Mouse (Mus musculus): ENCODE measurements around the gene 4931422A03Rik. TPM values are rescaled to one million over a fixed set of nuclear protein-coding genes. Genes with fewer than 3 reads are reported as not detected.
"Not testable (repeated sequence)": the region's sequence is repeated elsewhere in the genome, so short reads cannot be mapped to it uniquely, and the experiment has no call there.

Gene 4931422A03Rik
- polyA plus RNA-seq, 1 experiment = not detected

DNA sequence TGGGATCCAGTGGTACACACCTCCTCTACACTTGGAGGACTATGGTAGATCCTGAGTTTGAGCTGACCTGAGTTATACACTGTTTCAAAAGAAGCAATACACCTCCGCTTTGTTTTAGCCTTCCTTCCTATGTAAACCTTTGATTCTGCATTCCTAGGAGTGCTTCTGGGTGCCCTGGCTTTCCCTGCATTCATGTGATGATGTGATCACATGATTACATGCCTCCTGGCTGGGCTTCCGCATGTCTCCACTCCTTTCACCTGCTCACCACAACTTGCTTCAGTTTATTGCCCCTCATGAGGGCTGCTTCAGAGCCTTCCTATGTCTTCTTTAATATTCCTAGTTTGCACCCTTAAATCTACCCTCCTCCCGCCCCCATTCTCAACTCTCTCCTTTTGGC, 3.9 kb upstream of the 4931422A03Rik start:
- WGBS = 92% methylated on average over 3 of the region's 3 CpGs
- Histone ChIP-seq H3K4me3 (ENCODE audit: insufficient read depth, low read depth, low read length) (no peak overlapping the region), H3K4me1 (ENCODE audit: control insufficient read depth, insufficient read depth, low read length) (peaks cover 1% of the 10 kb centered on the region), H3K27ac (ENCODE audit: insufficient read depth, low read depth, low read length) (no peak overlapping the region)
- TF ChIP-seq CTCF (IDR thresholded peaks at IDR 0.05; ENCODE audit: insufficient read depth, low read depth, low read length) = no peak
- no peak for TF ChIP-seq POLR2A (IDR thresholded peaks at IDR 0.05; ENCODE audit: insufficient read depth, low read depth, low read length)

DNA sequence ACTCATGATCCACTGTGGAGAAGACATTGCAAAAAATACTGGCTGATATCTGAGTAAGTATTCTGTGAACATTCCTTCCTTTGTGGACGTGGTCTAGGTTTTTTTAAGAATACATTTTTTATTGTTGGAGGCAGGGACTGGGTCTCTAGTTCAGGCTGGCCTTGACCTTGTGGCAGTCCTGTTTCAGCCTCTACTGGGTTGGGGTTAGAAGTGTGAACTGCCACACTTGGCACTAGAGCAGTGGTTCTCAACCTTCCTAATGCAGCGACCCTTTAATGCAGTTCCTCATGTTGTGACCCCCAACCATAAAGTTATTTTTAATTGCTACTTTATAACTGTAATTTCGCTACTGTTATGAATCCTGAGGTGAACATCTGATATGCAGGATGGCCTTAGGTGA, 2.2 kb upstream of the 4931422A03Rik start:
- no peak overlapping the region for H3K27ac ChIP-seq (ENCODE audit: insufficient read depth, low read depth, low read length)
- no peaks in the 10 kb centered on the region; the same call in 1 of the 2 replicates for H3K4me1 ChIP-seq (ENCODE audit: control insufficient read depth, insufficient read depth, low read length)
- 83% methylated on average over 3 of the region's 3 CpGs for WGBS
- no peak overlapping the region for H3K4me3 ChIP-seq (ENCODE audit: insufficient read depth, low read depth, low read length)
- no peak for TF ChIP-seq CTCF (IDR thresholded peaks at IDR 0.05; ENCODE audit: insufficient read depth, low read depth, low read length)
- no peak for TF ChIP-seq POLR2A (IDR thresholded peaks at IDR 0.05; ENCODE audit: insufficient read depth, low read depth, low read length)

DNA sequence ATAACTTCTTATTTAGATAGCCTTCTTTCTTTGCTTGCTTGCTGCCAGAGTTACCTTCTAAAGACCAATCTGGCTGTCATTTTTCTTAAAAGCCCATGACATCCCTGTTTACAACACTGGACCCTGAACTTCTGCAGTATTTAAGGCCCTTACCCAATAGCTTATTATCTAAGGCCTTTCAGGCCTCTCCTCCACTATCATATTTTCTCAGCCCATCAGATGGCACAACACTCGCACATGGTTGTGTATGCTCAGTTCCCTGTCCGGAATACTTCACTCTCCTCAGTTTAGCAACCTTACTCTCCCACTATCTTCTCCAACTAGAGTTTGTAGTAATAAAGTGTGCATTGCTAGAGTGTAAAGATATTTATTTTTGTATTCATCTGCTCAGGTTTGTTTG, 913 bp upstream of the 4931422A03Rik start:
- 77% methylated on average over 2 of the region's 2 CpGs for WGBS
- TF ChIP-seq POLR2A (IDR thresholded peaks at IDR 0.05; ENCODE audit: insufficient read depth, low read depth, low read length) (no peak), CTCF (IDR thresholded peaks at IDR 0.05; ENCODE audit: insufficient read depth, low read depth, low read length) (no peak)
- Histone ChIP-seq H3K4me1 (ENCODE audit: control insufficient read depth, insufficient read depth, low read length) (no peaks in the 10 kb centered on the region; the same call in 1 of the 2 replicates), H3K4me3 (ENCODE audit: insufficient read depth, low read depth, low read length) (no peak overlapping the region), H3K27ac (ENCODE audit: insufficient read depth, low read depth, low read length) (no peak overlapping the region)

GRCm38 (mm10) chr2:104027458-104028138, 563 bp downstream of the 4931422A03Rik start, which contains the start of gene Fbxo3:
Gene Fbxo3 (plus strand): TSS chr2:104027721.
- peak within 1 kb of the TSS; percentile 40 for H3K27ac ChIP-seq (ENCODE audit: insufficient read depth, low read depth, low read length)
- under 1% methylated on average over 43 of the region's 44 CpGs for WGBS
- TF ChIP-seq CTCF (IDR thresholded peaks at IDR 0.05; ENCODE audit: insufficient read depth, low read depth, low read length) (no peak), POLR2A (IDR thresholded peaks at IDR 0.05; ENCODE audit: insufficient read depth, low read depth, low read length) (0 out of 2 replicates have a peak, but pooled peaks have one; percentile 36)
- H3K4me1 ChIP-seq (ENCODE audit: control insufficient read depth, insufficient read depth, low read length) = no peaks in the 10 kb centered on the region; the same call in 1 of the 2 replicates
- H3K4me3 ChIP-seq (ENCODE audit: insufficient read depth, low read depth, low read length) = peak within 1 kb of the TSS; percentile 93

DNA sequence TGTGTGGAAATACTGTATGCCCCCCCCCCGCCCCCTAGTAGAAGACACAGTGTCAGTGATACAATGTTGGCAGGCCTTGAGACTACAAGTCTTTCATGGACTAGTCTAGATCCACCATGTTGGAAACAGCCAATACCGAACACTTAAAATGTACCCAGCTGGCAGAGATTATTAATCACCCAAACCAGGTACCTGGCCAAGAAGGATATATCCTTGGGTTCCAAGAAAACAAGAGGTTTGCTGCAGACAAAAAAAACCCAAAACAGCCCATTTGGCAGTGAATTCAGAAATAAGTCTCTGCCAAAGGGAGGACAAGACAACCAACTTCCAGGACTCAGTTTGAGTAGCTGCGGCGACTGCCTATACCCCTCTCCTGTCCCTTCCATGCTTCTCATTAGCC, 3.5 kb downstream of the 4931422A03Rik start:
- no peak overlapping the region for H3K4me3 ChIP-seq (ENCODE audit: insufficient read depth, low read depth, low read length)
- no peak overlapping the region for H3K27ac ChIP-seq (ENCODE audit: insufficient read depth, low read depth, low read length)
- WGBS = 97% methylated on average over 4 of the region's 4 CpGs
- TF ChIP-seq CTCF (IDR thresholded peaks at IDR 0.05; ENCODE audit: insufficient read depth, low read depth, low read length) (no peak), POLR2A (IDR thresholded peaks at IDR 0.05; ENCODE audit: insufficient read depth, low read depth, low read length) (no peak)
- H3K4me1 ChIP-seq (ENCODE audit: control insufficient read depth, insufficient read depth, low read length) = no peaks in the 10 kb centered on the region; the same call in 1 of the 2 replicates

DNA sequence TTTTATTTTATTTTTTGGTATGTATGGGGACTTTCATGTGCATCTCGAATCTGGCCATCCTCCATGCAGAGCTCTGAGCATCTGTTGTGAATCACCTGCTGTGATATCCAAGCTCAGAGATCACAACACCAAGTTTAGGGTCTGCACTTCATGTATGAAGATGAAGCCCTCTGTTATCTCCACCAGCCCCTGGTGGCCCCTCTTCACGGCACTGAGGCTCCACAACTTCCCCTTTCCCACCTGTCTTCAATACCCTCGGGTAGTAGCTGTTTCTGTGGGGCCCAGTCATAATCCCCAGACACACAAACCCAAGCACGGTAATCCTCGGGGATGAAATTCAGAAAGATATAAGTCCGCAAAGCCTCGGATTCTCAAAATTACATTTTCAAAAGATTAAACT, 5.1 kb downstream of the 4931422A03Rik start:
- Histone ChIP-seq H3K27ac (ENCODE audit: insufficient read depth, low read depth, low read length) (no peak overlapping the region), H3K4me3 (ENCODE audit: insufficient read depth, low read depth, low read length) (no peak overlapping the region), H3K4me1 (ENCODE audit: control insufficient read depth, insufficient read depth, low read length) (no peaks in the 10 kb centered on the region; the same call in 1 of the 2 replicates)
- TF ChIP-seq POLR2A (IDR thresholded peaks at IDR 0.05; ENCODE audit: insufficient read depth, low read depth, low read length) = no peak
- TF ChIP-seq CTCF (IDR thresholded peaks at IDR 0.05; ENCODE audit: insufficient read depth, low read depth, low read length) = no peak
- 90% methylated on average over 7 of the region's 7 CpGs for WGBS

DNA sequence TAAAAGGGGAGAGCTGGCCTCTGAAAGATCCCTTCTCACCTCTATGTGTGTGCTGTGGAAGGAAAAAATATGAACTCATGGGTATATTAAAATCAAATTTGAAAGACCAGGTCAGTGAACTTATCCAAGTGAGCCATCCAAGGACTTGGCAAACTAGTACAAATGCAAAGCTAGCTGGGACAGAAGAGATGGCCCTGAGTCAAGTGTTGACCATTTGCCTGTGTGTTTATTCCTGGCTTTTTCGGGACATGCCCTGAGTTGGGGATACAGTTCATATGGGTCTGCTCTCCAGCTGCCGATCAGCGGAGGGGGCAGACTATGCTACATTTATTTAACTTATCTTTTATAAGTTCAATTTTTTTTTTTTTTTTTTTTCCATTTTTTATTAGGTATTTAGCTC, 19.3 kb downstream of the 4931422A03Rik start:
- not testable (repeated sequence) for H3K4me1 ChIP-seq (ENCODE audit: control insufficient read depth, insufficient read depth, low read length); H3K4me3 ChIP-seq (ENCODE audit: insufficient read depth, low read depth, low read length); H3K27ac ChIP-seq (ENCODE audit: insufficient read depth, low read depth, low read length)
- WGBS = 99% methylated on average over 3 of the region's 3 CpGs

GRCm38 (mm10) chr2:104007793-104008519, 20.2 kb downstream of the 4931422A03Rik start:
- Histone ChIP-seq H3K27ac (ENCODE audit: insufficient read depth, low read depth, low read length) (no peak overlapping the region), H3K4me3 (ENCODE audit: insufficient read depth, low read depth, low read length) (no peak overlapping the region), H3K4me1 (ENCODE audit: control insufficient read depth, insufficient read depth, low read length) (peaks cover 6% of the 10 kb centered on the region; the same call in 1 of the 2 replicates)
- 91% methylated on average over 7 of the region's 7 CpGs for WGBS
- TF ChIP-seq POLR2A (IDR thresholded peaks at IDR 0.05; ENCODE audit: insufficient read depth, low read depth, low read length) (no peak), CTCF (IDR thresholded peaks at IDR 0.05; ENCODE audit: insufficient read depth, low read depth, low read length) (no peak)

- Histone ChIP-seq H3K4me3 (ENCODE audit: insufficient read depth, low read depth, low read length) (no peak overlapping the region), H3K27ac (ENCODE audit: insufficient read depth, low read depth, low read length) (no peak overlapping the region), H3K4me1 (ENCODE audit: control insufficient read depth, insufficient read depth, low read length) (peaks cover 10% of the 10 kb centered on the region; the same call in 1 of the 2 replicates)
- WGBS = 25% methylated on average over 16 of the region's 16 CpGs
- TF ChIP-seq POLR2A (IDR thresholded peaks at IDR 0.05; ENCODE audit: insufficient read depth, low read depth, low read length) (no peak), CTCF (IDR thresholded peaks at IDR 0.05; ENCODE audit: insufficient read depth, low read depth, low read length) (0 out of 2 replicates have a peak, but pooled peaks have one; percentile 39)
These were observed 25.3 kb downstream of the 4931422A03Rik start for GRCm38 (mm10) chr2:104002711-104003413.

Data from olfactory bulb, adult 2 months (tissue).